Mouse (Mus musculus) liver, embryonic 14.5 days (tissue): ENCODE results near the gene Map4k4. TPM values are rescaled to one million over a fixed set of nuclear protein-coding genes. Genes with fewer than 3 reads are reported as not detected.

Source experiments
- ATAC-seq: fragments of 200-750 bp; cut with Nextera tagmentation; 2 replicates; pipeline ENCODE4 v1.8.0; 2017; ENCODE audit warnings: moderate number of reproducible peaks, mild to moderate bottlenecking, moderate library complexity; ENCODE audit not compliant: insufficient read depth
- DNase-seq, 3 experiments: peaks; one replicate each; pipeline ENCODE4 v3.0.0-alpha.2; 2012 to 2013; ENCODE audit warnings: low read depth in 3 of 3, low spot score in 3 of 3
- H3K27ac ChIP-seq: fragments of 300-500 bp; sonication (generic); 2 replicates; pipeline ENCODE4 v1.5.1; 2014; ENCODE audit warnings: moderate library complexity, mild to moderate bottlenecking, control low read depth, inconsistent platforms
- H3K27me3 ChIP-seq: fragments of 300-500 bp; sonication (generic); 2 replicates; pipeline ENCODE4 v1.6.1; 2014; ENCODE audit warnings: mild to moderate bottlenecking, low read length, moderate library complexity; ENCODE audit not compliant: control insufficient read depth, insufficient read depth
- H3K36me3 ChIP-seq: fragments of 300-500 bp; sonication (generic); replicated peaks from 2 replicates; pipeline ENCODE4 v1.6.1; 2014; ENCODE audit warnings: low read depth; ENCODE audit not compliant: control insufficient read depth, insufficient read depth
- H3K4me1 ChIP-seq, 2 experiments: fragments of 200-500 bp in 1 of 2; fragments of 300-500 bp in 1 of 2; sonication (generic) in 1 of 2; replicated peaks; 2 replicates each; pipeline ENCODE4 v1.6.1; 2012 to 2014; ENCODE audit warnings: antibody characterized with exemption in 1 of 2, inconsistent platforms in 1 of 2, low read length in 1 of 2; ENCODE audit not compliant: control insufficient read depth in 2 of 2, insufficient read depth in 2 of 2
- H3K4me2 ChIP-seq: fragments of 300-500 bp; sonication (generic); 2 replicates; pipeline ENCODE4 v1.6.1; 2014; ENCODE audit warnings: low read depth, mild to moderate bottlenecking, control low read depth, moderate library complexity
- H3K4me3 ChIP-seq, 2 experiments: fragments of 200-500 bp in 1 of 2; fragments of 300-500 bp in 1 of 2; sonication (generic) in 1 of 2; 2 replicates each; pipeline ENCODE4 v1.5.1; 2012 to 2014; ENCODE audit warnings: low read depth in 2 of 2, low read length in 2 of 2, mild to moderate bottlenecking in 2 of 2, control low read depth in 1 of 2, inconsistent platforms in 1 of 2, moderate library complexity in 1 of 2; ENCODE audit not compliant: insufficient read depth in 1 of 2
- H3K9ac ChIP-seq: fragments of 300-500 bp; sonication (generic); replicated peaks from 2 replicates; pipeline ENCODE4 v1.6.1; 2014; ENCODE audit warnings: mild to moderate bottlenecking, control low read depth, moderate library complexity
- H3K9me3 ChIP-seq: fragments of 300-500 bp; sonication (generic); 2 replicates; pipeline ENCODE4 v1.6.1; 2016; ENCODE audit warnings: low read length, mixed read lengths; ENCODE audit not compliant: control insufficient read depth
- CTCF ChIP-seq: IDR thresholded peaks from 2 replicates; pipeline ENCODE4 v1.5.1; 2016; ENCODE audit warnings: antibody characterized with exemption, low read depth, control low read depth
- EP300 ChIP-seq: IDR thresholded peaks from 2 replicates; pipeline ENCODE4 v1.6.1; 2016; ENCODE audit warnings: antibody characterized with exemption, low read depth
- WGBS: fragments of 180-500 bp; shearing (Covaris S2); extraction: QIAGEN DNeasy Blood & Tissue Kit; methylation state at CpG from one replicate; pipeline ENCODE4 v1.1.7; 2014; ENCODE audit not compliant: insufficient replicate concordance; 5-methylcytosine and 5-hydroxymethylcytosine counted together
- polyA plus RNA-seq, 2 experiments: library from polyadenylated mRNA; depleted of rRNA in 1 of 2; stranded (reverse) in 1 of 2; unstranded in 1 of 2; fragments of >200 nt; fragmentation: Nextera tagmentation in 1 of 2; extraction: Ambion mirVana in 1 of 2; gene quantifications; 2 replicates each; pipeline versions ENCODE4 v1.2.1 to v1.2.3; 2012 to 2014

The Map4k4 gene
- polyA plus RNA-seq, 2 experiments: 2.3 to 14.5 TPM

DNA sequence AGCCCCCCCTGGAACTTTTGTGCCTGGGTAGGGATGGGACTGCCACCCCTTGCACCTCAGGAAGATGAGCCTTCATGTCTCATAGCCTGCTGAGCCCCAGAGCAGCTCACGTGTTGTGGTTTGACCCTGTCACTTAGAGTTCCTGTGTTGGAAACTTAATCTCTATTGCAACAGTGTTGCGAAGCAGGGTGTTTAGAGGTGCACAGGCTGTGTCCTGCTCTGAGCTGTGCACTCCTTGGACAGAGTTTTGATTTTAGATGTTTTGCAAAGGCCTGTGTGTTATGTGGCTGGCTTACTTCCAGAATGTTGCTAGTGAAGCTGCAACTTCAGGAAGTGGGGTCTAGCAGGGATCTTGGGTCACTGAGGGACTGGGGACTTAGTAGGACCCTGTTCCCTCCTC is 4.1 kb upstream of the Map4k4 start:
- no peaks in the 10 kb centered on the region for H3K36me3 ChIP-seq
- H3K4me1 ChIP-seq: peaks cover 0 to 6% of the 10 kb centered on the region in 2 experiments; a peak in 1 of 4 replicates
- no peak overlapping the region for H3K27ac ChIP-seq
- H3K27me3 ChIP-seq: peaks cover 20% of the 10 kb centered on the region
- DNase-seq (no peak), ATAC-seq (no peak)
- whole genome bisulfite sequencing: 10% methylated on average over 2 of the region's 2 CpGs
- TF ChIP-seq EP300: no peak
- no peak for TF ChIP-seq CTCF
- no peaks in the 10 kb centered on the region for H3K9me3 ChIP-seq
- H3K4me3 ChIP-seq: no peak overlapping the region
- H3K4me2 ChIP-seq: no peak overlapping the region
- H3K9ac ChIP-seq: no peak overlapping the region

DNA sequence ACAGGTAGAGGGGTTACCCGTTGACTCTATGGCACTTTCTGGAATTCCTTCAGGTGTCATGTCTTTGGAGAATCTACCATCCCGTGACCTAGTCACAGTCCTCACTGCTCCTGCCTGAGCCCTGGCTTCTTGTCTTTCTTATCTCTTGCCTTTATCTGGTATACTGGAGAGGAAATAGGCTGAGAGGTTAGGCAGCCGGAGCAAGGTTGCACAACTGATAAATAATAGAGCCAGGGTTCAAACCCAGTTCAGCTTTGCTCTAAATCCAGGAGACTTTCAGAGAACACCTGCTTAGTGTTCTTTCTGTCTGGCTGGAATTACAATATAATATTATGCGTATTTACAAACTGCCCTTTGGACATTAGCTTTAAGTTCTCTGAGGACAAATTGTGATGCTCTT is 2.0 kb upstream of the Map4k4 start:
- TF ChIP-seq EP300: no peak
- no peak for TF ChIP-seq CTCF
- Histone ChIP-seq H3K27me3 (peaks cover 28% of the 10 kb centered on the region), H3K4me3 (no peak overlapping the region), H3K9me3 (no peaks in the 10 kb centered on the region), H3K9ac (no peak overlapping the region), H3K4me2 (no peak overlapping the region), H3K36me3 (no peaks in the 10 kb centered on the region), H3K27ac (no peak overlapping the region), H3K4me1 (peaks cover 0 to 9% of the 10 kb centered on the region in 2 experiments; a peak in 1 of 4 replicates)
- WGBS: 28% methylated on average over 4 of the region's 4 CpGs
- no peak for DNase-seq
- ATAC-seq: no peak

DNA sequence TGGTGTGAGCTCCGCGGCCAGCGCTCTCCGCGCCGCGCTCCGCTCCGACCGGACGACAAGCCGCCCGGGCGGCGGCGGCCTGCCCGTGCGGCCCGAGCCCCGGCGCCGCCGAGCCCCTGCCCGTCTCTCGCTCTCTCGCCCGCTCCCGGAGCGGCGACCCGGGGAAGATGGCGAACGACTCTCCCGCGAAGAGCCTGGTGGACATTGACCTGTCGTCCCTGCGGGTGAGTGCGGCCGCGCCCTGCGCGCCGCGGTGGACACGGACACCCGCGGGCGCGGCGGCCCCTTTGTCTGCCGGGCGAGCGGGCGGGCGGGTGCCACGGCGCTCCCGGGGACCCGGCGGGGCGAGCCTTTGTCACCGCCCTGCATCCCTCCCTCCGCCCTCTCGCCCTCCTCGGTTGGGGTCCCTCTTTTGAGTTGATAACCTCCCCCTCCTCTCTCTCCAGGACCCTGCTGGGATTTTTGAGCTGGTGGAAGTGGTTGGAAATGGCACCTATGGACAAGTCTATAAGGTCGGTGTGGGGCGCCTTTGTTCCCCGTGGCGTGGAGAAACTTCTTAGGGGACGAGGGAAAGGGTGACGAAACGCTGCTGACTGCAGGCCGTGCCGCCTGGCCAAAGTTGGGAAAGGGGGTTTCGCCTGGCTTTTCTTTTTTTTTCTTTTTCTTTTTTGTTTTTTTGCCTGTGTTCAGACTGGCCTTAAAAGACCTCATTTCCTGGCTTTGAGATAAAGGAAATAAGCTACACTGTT is 524 bp downstream of the Map4k4 start:
- Histone ChIP-seq H3K36me3 (no peaks in the 10 kb centered on the region), H3K27ac (no peak overlapping the region), H3K4me3 (peak overlapping the region; percentile 60 to 66), H3K9ac (peak overlapping the region; percentile 59), H3K27me3 (peaks cover 28% of the 10 kb centered on the region), H3K4me2 (peak overlapping the region; percentile 52), H3K4me1 (peaks cover 0 to 9% of the 10 kb centered on the region in 2 experiments; a peak in 1 of 4 replicates), H3K9me3 (no peaks in the 10 kb centered on the region)
- under 1% methylated on average over 74 of the region's 75 CpGs for WGBS
- DNase-seq (no peak), ATAC-seq (peak; percentile 7; the same call in 1 of the 2 replicates)
- no peak for TF ChIP-seq EP300
- TF ChIP-seq CTCF: no peak

DNA sequence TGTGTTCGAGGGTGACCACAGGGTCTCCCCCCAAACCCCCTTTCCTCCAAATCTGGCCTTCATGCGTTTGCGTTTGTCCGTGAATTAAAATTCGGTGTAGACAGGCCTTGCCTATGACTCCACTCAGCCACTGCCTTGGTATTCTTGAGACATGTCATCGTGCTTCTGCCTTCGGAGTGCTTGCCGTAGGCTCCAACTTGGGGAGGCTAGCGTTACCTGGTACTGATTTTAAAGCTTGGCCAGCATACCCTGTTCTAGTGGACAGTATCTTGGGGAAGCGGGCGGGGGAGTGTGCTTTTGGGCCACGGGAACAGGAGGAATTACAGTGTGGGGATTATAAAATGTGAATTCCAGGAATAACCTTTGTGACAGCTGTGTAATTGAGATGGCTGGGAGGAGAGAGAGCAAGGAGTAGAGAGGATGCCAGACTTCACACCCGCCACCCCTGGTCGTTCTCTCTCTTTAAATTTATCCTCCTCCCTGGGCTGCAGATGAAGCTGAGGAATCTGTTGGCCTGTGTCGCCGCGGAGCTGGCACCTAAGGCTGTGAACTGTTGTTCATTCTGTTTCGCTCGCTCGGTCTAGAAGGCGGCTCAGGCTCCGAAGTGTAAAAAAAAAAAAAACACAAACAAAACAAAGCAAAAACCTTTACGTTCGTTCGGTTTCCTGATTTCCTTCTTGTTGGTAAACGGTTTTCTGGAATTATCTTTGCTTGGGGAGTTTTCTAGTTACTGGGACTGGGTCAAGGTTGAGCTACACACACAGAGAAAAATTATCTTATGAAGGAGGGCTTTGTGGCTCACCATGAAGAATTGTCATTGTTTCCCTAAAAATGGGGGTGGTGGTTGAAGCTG is 1.4 kb downstream of the Map4k4 start:
- Histone ChIP-seq H3K4me2 (peak overlapping the region; percentile 52), H3K9me3 (no peaks in the 10 kb centered on the region), H3K27me3 (peaks cover 28% of the 10 kb centered on the region), H3K4me1 (0 out of 4 replicates have a peak, but pooled peaks cover 0 to 2% of the 10 kb centered on the region in 2 experiments), H3K4me3 (peak overlapping the region; percentile 60 to 66), H3K27ac (no peak overlapping the region), H3K36me3 (no peaks in the 10 kb centered on the region), H3K9ac (no peak overlapping the region)
- no peak for ATAC-seq
- WGBS: 13% methylated on average over 26 of the region's 26 CpGs
- DNase-seq: no peak
- no peak for TF ChIP-seq EP300

DNA sequence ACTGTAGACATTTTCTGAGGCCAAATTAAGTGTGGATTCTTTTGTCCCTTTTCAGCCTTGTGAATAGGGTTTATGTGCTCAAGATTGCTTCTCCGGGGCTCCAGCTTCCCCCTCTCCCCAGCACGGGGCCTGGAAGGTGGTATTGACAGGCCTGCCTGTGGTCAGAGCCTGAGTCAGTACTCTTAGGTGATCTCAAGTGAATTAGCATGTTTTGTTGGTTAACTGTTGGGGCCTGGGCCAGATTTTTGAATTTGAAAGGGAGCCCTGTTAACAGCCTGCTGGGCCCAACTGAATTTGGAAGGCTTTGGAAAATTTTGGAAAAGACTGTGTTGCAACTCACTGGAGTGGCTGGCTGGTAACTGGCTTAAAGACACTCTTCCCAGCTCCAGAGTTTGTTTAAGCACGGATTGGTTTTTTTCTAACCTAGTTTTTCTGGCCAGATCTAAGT is 2.0 kb downstream of the Map4k4 start:
- DNase-seq (no peak), ATAC-seq (no peak)
- Histone ChIP-seq H3K36me3 (no peaks in the 10 kb centered on the region), H3K9ac (no peak overlapping the region), H3K27me3 (peaks cover 28% of the 10 kb centered on the region), H3K4me1 (0 out of 4 replicates have a peak, but pooled peaks cover 0 to 2% of the 10 kb centered on the region in 2 experiments), H3K4me3 (peak overlapping the region in 1 of 2 experiments; percentile 66; a peak in 3 of 4 replicates), H3K9me3 (no peaks in the 10 kb centered on the region), H3K4me2 (peak overlapping the region; percentile 52), H3K27ac (no peak overlapping the region)
- WGBS: 22% methylated on average over 3 of the region's 3 CpGs
- no peak for TF ChIP-seq EP300
- TF ChIP-seq CTCF: no peak
